Mouse (Mus musculus): ENCODE results near the gene Rap2b. TPM values are rescaled to one million over a fixed set of nuclear protein-coding genes. Genes with fewer than 3 reads are reported as not detected.
A peak's percentile ranks its signal among the peaks of the same experiment; 100 is the strongest.

Rap2b gene
- total RNA-seq (2021): 10 to 100 TPM; 41.2 to 42.6 TPM

DNA sequence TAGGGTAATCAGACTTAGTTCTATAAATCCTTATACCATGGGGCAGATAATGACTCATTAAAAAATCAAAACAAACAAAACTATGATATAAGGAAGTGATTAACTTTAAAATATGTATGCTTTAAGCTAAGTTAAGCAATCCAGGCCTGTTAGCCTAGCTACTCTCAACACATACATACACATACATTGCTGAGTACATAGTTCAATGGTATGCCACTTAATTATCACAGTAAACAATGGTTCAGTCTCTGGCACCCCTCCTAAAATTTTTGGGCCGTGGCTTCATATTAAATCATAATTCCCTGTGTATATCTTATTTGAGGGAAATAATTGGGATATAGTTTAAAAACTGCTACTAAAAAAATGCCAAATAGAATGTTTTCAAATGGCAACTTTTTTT lies at the start of gene Rap2b:
TSS of gene Rap2b (plus strand) at position 301 of the 400 bp plus-strand sequence.
- intact Hi-C loops (cut with DNase I): loop anchor here (5.0 to 10.0 kb wide), 2 partner anchors 94 to 473 kb away; no protein-coding TSS in a partner anchor
- DNase-seq (ENCODE audit: low spot score in 2 of 2): no peak

DNA sequence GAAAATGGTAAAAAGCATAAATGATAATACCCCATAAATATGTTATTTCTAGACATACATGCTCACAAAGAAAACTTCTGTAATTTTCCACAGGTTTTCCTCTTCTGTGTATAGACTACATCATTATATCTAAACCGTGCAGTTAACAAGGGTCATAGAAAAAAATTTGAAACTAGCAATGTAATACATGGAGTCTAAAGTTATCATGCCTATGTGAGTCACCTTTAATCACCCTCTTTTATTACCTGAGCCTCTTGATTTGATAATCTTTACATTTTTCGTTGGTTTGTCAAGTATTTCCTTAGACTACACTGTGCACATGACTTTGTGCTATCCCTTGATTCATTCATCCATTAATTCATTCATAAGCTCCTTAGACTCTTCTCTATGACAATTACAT lies 46.4 kb upstream of the Rap2b start:
- intact Hi-C loops (cut with DNase I): no loop called here
- no peak for DNase-seq (ENCODE audit: low spot score in 2 of 2)

DNA sequence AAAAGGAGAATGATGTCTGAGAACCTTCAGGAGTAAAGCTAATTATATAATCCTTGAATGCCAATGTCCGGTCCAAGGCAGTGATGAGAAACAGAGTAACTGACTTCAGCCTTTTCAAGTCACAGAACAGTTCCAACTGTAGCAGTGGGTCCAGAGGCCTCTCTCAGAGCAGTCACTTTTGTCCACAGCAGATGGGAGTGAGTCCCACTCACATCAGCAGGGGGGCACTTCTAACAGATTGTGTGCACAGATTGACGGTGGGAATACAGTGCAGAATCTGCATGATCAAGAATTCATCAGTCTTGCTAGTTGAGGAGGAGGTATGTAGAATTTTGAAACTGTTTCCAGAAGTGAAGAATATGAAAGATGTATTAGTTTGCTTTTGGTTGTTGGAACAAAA lies 41.4 kb upstream of the Rap2b start:
- DNase-seq (ENCODE audit: low spot score in 2 of 2): peak; percentile 25 to 30
- intact Hi-C loops (cut with DNase I): no loop called here

DNA sequence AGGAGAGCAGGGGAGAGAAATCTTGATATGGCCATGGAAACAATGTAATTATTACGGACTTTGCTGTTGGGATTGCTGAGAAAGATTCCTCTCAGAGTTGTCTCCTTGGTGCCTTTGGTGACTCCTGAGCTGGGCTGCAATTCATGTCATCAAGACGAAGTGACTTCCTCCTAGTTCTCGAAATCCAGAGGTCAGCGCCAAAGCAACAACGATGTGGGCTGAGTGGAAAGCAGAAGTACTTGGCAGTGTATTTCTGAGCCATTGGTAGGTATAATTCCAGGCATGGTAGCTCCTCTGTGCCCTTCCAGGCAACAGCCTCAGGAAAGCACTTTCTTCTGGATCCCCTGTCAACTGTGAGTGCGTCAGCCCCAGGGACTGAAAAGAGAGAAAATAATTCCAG lies 39.8 kb upstream of the Rap2b start:
- DNase-seq (ENCODE audit: low spot score in 2 of 2): no peak
- intact Hi-C loops (cut with DNase I): no loop called here

DNA sequence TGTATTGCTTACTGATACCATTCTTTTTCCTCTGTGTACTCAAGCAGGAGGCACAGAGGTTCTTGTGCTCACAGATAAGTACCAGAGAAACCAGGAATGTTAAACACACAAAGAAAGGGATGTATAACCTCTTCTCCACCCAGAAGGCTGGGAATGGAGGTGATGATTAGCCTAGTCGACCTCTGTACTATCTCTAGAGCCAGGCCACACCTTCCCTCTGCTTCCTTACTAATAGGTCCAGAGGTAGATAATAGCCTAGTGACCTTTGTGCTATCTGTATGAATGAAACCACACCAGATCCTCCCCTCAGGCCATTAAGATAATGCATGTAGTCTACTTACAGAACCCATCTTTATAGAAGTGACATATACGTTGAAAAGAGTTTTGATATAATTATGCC lies 25.2 kb upstream of the Rap2b start:
- no peak for DNase-seq (ENCODE audit: low spot score in 2 of 2)
- intact Hi-C loops (cut with DNase I): no loop called here

DNA sequence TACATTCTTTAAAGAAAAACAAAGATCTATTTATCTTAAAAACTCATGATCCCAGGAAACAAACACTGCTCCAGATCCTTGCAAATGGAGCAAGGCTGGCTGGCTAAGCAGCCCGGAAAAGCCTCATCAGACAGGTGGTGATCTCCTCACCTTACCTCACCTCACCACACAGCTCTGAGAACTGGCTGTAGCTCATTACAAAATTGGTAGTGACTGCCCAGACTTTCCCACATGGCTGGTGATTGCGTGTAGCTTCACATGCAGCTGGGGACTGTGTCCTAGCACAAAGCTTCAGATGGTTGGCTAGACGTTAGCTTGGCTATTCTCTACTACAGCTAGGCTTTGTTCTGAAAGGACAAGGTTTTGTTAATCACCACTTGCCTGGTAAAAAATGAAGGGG lies 24.2 kb upstream of the Rap2b start:
- intact Hi-C loops (cut with DNase I): no loop called here
- DNase-seq (ENCODE audit: low spot score in 2 of 2): no peak

DNA sequence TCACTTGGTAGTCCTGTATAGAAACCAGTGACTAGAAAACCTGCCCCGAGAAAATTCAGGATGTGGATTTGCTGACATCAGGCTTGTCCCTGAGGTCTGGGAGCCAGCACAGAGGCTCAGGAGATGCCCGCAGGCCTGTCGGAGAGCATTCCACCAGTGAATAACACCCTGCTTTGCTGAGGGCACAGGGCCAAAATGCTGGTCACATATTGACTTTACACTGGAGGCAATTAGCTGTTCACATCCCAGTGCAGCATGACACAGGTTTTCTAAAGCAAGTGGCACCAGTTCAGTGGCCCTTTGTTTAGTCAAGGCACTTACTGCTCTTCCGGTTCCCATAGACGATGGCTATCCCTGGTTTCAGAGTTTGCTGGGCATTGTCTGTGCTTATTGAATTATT lies 21.1 kb upstream of the Rap2b start:
- DNase-seq (ENCODE audit: low spot score in 2 of 2): no peak
- intact Hi-C loops (cut with DNase I): no loop called here

DNA sequence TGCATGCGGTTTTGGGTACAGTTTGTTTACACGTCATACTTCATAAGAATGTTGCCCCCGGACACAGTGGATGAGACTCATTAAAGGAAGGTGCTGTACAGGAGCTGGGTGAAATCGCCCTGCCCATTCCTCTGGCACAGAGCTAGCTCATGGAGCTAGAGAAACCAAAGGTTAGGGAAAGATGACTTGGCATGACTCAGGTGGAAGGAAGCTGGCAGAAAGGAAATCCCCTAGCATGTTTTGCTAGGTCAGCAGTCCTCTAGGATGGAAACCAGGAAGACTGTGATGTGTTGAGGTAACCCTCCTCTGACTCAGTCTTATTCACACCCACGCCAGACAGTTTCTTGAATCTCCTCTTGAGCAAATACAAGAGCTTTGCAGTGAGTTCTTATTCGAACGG lies 17.4 kb upstream of the Rap2b start:
- intact Hi-C loops (cut with DNase I): no loop called here
- DNase-seq (ENCODE audit: low spot score in 2 of 2): no peak

DNA sequence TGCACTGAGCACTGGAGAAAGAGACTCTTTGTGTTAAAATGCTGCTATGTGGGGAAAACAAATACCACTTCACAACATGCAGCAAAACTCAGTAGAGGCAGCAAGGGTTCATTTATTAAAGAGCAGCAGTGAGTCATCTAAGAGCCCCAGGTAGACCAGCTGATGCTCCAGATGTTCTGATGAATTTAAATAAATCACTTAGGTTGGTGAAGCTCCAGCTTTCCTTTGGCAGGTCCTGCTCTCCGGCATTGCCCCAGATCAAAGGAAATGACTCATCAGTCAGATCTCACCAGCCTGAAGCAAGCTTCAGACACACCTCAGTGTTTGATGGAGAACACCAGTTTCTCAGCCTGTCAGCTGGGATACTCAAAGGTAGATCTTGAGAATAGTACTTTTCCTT lies 15.8 kb upstream of the Rap2b start:
- intact Hi-C loops (cut with DNase I): no loop called here
- no peak for DNase-seq (ENCODE audit: low spot score in 2 of 2)

DNA sequence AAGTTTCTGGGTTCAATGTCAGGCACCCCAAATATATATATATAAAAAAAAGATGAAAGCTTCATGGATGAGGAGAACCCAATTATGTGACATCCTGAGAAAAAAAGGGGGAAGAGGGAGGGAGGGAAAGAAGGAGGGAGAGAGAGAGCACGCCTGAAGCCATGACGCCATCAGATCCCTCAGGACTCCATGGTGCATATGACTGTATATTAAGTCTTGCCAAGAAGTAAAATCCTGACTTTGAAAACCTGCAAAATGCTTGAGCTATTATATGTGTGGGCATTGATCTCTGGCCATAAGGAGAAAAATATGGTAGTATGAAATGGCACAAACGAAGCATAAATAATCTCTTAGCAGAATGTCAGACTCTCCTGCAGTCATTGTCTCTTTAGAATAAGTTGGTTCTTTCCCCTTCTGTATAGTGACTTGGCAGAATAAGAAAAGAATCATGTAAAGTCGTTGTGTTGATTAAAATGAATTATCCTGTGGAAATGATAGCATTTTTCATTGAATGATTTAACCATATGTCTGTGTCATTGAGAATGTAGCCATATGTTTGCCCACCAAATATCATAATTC lies 13.3 kb upstream of the Rap2b start:
- intact Hi-C loops (cut with DNase I): no loop called here
- DNase-seq (ENCODE audit: low spot score in 2 of 2): no peak

DNA sequence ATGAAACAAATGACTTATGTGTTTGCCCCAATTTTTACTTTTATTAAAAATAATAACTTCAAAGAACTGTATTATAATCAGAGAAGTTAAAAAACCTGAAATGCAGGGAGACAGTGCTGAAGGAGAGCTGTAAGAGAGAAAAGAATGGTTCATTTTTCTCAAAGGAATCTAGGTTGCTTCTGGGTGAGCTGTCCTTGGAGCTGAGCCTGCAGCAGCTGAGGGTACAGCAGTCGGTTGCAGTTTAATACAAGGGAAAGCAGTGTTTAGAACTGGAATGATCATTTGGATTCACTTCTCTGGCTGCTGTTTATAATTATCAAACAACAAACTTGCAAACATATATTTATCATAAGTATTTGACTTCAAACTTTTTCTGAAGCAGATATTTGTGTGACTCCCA lies 12.0 kb upstream of the Rap2b start:
- no peak for DNase-seq (ENCODE audit: low spot score in 2 of 2)
- intact Hi-C loops (cut with DNase I): no loop called here

DNA sequence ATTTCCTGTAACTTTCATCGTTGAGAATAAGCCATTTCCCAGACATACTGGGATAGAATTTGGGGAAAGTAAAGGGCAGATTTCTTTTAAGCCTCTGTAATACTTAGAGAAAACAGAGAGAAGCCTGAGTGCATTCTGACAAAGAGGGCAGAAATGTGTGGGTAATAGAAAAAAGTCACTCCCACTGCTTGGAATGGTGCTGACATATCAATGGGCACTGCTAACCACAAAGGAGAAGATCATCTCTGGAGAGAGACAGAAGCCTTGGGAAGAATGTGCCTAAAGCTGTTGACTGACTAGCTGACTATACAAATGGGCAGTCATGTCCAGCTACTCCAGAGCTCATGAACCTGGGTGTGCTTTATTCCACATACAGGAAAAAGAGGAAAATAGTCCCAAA lies 6.0 kb upstream of the Rap2b start:
- no peak for DNase-seq (ENCODE audit: low spot score in 2 of 2)
- intact Hi-C loops (cut with DNase I): no loop called here

DNA sequence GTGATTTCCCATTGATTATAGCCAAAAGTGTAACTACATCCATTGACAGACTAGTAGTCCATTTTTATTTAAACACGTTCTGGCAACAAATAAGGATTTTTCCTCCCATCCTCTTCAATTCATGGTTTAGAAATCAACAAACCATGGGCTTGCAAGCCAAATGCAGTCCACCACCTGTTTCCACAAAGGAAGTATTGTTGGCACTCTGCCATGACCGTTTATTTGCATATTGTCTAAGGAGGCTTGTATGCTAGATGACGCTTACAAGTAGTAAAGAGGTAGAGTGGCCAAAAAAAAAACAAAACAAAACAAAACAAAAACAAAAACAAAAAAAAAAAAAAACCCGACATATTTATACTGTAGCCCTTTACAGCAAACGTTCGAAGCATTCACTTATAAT lies 3.3 kb upstream of the Rap2b start:
- no peak for DNase-seq (ENCODE audit: low spot score in 2 of 2)
- intact Hi-C loops (cut with DNase I): no loop called here

DNA sequence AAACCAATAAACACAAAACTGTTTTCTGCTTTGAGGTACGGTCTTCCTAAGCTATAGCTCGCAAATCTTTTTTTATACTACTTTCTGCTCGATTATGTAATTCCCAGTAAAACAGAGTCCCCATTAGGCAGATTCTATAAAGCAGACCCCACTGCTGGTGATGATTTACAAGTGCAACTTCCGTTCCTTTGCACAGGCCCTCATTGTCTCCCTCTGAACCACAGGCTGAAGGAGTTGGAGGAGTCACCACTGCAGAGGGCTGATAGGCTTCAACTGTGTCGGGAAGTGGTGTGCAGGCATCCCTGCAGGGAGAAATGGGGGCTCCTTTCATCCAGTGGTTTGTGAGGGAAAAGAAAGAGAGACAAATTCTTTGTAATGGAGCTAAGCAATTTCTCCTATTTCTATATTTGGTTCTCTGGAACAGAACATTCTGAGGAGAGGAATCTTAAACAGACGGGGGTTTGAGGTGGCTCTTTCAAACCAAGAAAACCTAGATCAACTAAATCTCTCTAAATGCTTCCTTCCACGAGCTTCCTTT lies 2.6 kb upstream of the Rap2b start:
- intact Hi-C loops (cut with DNase I): no loop called here
- DNase-seq (ENCODE audit: low spot score in 2 of 2): peak; percentile 38 to 47

DNA sequence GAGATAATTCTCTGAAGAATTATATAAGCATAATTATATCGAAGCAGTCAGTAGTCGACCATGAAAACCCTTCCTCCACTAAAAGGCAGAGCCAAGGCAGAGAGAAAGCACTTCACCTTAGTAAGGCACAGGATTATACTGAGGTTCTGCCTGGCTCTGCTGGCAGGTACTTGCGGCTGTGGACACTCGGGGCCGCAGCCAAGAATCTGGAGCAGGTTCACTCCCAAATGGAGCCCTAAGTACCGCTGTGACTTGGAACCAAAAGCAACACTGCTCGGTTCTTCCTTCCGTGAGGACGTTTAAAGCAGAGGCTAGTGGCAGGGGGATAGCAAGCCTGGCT lies 1.4 kb downstream of the Rap2b start:
- intact Hi-C loops (cut with DNase I): loop anchor here (5.0 to 10.0 kb wide), 2 partner anchors 95 to 472 kb away; no protein-coding TSS in a partner anchor
- DNase-seq (ENCODE audit: low spot score in 2 of 2): no peak

DNA sequence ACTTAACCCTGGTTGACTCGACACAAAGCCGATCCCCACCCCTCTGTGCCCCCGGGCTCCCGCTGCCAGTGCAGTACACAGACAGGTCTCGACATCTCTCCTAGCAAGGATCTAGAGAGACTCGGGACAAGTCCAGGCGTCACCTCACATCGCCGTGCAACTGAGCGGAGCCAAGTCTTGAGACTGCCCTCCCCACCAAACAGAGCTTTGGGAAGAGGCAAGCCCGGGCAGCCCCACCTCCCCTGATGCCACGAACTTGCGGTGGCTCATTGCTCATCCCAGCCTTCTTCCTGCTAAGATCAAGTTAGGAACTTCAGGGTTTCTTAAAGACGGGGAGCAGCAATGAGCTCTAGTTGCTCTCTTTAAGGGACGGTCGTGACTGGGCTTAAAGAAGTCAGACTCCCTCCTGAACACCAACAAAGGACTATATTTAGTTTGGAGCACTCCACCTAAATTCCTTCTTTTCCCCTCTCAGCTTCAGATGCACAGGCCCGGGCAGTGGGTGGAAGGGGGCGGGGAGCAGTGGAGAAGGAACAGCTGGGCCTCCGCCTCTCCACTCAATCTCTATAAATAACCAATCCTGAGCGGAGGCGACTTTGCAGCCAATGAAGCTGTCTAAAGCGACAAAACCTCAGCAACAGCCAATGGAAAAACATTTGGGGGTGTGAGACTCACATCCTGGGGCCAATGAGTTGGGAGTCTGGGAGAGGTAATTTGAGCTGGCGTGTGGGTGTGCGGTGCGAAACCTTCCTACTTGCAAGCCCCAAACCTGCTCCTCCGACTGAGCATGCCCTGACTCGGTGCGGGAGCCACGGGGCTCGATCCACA lies 1.9 kb downstream of the Rap2b start:
- intact Hi-C loops (cut with DNase I): loop anchor here (5.0 to 10.0 kb wide), 2 partner anchors 96 to 471 kb away; no protein-coding TSS in a partner anchor
- peak; percentile 94 to 96 for DNase-seq (ENCODE audit: low spot score in 2 of 2)

DNA sequence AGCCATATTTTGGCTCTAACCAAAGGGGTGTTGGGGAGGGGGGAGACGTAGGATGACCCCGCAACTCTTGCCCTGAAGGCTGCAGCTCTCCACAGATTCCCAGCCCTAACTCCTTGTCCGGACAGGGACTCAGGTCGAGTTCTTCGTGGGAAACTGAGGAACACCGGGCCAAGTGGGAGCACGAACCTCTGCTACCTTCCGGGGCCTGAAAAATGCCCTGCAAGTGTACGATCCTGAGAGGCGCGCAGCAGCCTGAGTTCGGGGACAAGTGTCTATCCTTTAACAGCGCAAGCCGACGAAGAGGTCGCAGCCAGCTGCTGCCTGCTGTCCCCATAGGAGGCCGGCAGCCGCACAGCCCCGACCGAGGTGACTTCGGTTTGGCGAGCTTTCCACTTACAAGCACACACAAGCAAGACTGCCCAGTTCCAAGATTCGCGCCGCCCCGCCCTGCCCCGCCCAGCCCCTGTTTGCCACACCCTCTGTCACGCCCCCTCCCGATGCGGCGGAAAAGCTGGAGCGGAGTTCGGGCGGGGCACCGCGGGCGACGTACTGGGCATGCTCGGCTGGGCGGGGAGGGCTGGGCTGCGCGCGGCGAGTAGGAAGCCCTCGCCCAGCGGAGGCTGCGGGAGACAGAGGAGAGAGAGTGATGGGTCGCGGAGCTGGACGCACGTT lies 2.7 kb downstream of the Rap2b start:
- intact Hi-C loops (cut with DNase I): loop anchor here (2.0 to 10.0 kb wide), 3 partner anchors 97 to 807 kb away; no protein-coding TSS in a partner anchor
- peak; percentile 95 for DNase-seq (ENCODE audit: low spot score in 2 of 2)

DNA sequence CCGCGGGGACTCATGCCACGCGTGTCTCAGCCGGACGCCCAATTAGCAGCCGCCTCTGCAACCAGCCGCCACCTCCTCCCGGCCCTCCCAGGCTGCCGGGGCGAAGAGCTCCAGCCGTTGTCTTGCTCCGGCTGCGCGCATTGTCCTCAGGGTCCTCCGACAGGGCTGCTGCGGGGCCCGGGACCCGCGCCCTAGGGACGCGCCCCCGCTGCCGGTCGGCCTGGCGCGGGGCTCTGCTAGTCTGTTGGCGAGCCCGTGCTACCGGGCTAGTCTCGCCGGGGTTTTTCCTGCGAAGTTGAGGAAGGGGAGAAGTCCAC lies 3.2 kb downstream of the Rap2b start:
- DNase-seq (ENCODE audit: low spot score in 2 of 2): no peak

DNA sequence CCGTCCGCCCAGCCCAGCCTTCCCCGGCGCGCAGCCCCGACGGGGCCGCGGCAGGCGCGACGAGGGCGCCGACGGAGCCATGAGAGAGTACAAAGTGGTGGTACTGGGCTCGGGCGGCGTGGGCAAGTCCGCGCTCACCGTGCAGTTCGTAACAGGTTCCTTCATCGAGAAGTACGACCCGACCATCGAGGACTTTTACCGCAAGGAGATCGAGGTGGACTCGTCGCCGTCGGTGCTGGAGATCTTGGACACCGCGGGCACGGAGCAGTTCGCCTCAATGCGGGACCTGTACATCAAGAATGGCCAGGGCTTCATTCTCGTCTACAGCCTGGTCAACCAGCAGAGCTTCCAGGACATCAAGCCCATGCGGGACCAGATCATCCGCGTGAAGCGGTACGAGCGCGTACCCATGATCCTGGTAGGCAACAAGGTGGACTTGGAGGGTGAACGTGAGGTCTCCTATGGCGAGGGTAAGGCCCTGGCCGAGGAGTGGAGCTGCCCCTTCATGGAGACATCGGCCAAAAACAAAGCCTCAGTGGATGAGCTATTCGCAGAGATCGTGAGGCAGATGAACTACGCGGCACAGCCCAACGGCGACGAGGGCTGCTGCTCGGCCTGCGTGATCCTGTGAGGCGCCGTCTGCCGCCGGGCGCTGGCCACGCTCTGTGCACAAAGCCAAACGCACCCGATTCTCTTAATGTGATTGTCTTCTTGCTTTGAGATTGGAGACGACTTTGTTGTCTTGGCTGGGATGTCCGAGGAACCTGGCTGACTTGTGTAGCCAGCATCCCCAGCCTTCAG lies 3.7 kb downstream of the Rap2b start:
- DNase-seq (ENCODE audit: low spot score in 2 of 2): peak; percentile 58 to 69
- intact Hi-C loops (cut with DNase I): loop anchor here (2.0 to 10.0 kb wide), 5 partner anchors 98 to 827 kb away; no protein-coding TSS in a partner anchor

More for the DNA sequence above, 3.2 kb downstream of the Rap2b start:
- intact Hi-C loops (cut with DNase I): loop anchor here (2.0 to 10.0 kb wide), 3 partner anchors 97 to 806 kb away; no protein-coding TSS in a partner anchor

Data from left cerebral cortex, postnatal 36 days (tissue).